Mouse (Mus musculus) olfactory bulb, adult 2 months (tissue): ENCODE measurements around the gene Dnajc5.

ENCODE experiments used
- CTCF ChIP-seq: fragments of 200-500 bp; IDR thresholded peaks from 2 replicates; pipeline ENCODE4 v1.5.1; 2012; ENCODE audit warnings: low read depth, mild to moderate bottlenecking, low read length, moderate library complexity; ENCODE audit not compliant: insufficient read depth
- POLR2A ChIP-seq: fragments of 200-500 bp; IDR thresholded peaks from 2 replicates; pipeline ENCODE4 v1.6.1; 2012; ENCODE audit warnings: mild to moderate bottlenecking, low read depth, low read length, moderate library complexity; ENCODE audit not compliant: insufficient read depth

- TF ChIP-seq POLR2A, result no peak
- no peak for TF ChIP-seq CTCF
These were observed 49.0 kb upstream of the Dnajc5 start for GRCm38 (mm10) chr2:181471246-181471645.
